In genomic region chr7:105515178-105515577, GRCm38 (mm10) we compare ENCODE assay signal across 8 mouse cellular contexts. TPM values are rescaled to one million over a fixed set of nuclear protein-coding genes. Genes with fewer than 3 reads are reported as not detected.
DNase-seq lines count a peak whose midpoint lies in the region; ATAC-seq and TF ChIP-seq lines count a peak whose summit lies in the region.
"Had no signal": no experiment of that assay in that cellular context is flagged by ENCODE, and none has a peak within 500 bp of the region (broad histone marks: within the 10 kb centered on the region; RNA-seq: fewer than 3 reads in every experiment).

No protein-coding gene starts in this region.

- peaks cover 9% of the 10 kb centered on the region for H3K27me3 ChIP-seq in embryonic facial prominence, embryonic 10.5 days (replicated peaks; ENCODE audit: low read depth, poor library complexity, severe bottlenecking)

- H3K36me3 ChIP-seq in ES-E14 (ENCODE audit: control insufficient read depth, insufficient read depth, low read length, poor library complexity, severe bottlenecking), result no peaks in the 10 kb centered on the region
- no peaks in the 10 kb centered on the region for H3K36me3 ChIP-seq in embryonic facial prominence, embryonic 10.5 days (replicated peaks)

- 17% methylated on average over 5 of the region's 5 CpGs for WGBS in embryonic facial prominence, embryonic 10.5 days

- no peak overlapping the region for H3K27ac ChIP-seq in ES-E14 (ENCODE audit: insufficient read depth, low read depth, low read length, poor library complexity, severe bottlenecking)
- H3K27ac ChIP-seq in embryonic facial prominence, embryonic 10.5 days (replicated peaks), result no peak overlapping the region

- no peak overlapping the region for H3K9ac ChIP-seq in ES-E14 (ENCODE audit: insufficient read depth, low read depth, low read length, poor library complexity, severe bottlenecking)

- H3K9me3 ChIP-seq in ES-E14 (ENCODE audit: control insufficient read depth, insufficient read depth, low read depth, low read length), result no peaks in the 10 kb centered on the region
- H3K9me3 ChIP-seq in embryonic facial prominence, embryonic 10.5 days, result no peaks in the 10 kb centered on the region
- H3K9me3 ChIP-seq: megakaryocyte, embryonic 14.5 days had no signal

- H3K4me3 ChIP-seq in ES-E14 (ENCODE audit: insufficient read depth in 1 of 2, low read depth in 1 of 2, low read length in 2 of 2, poor library complexity in 1 of 2, severe bottlenecking in 1 of 2), result no peak overlapping the region
- H3K4me3 ChIP-seq in embryonic facial prominence, embryonic 10.5 days, result no peak overlapping the region
- H3K4me3 ChIP-seq: megakaryocyte, embryonic 14.5 days had no signal

- in situ Hi-C loops in ES-E14 (cut with MboI; ENCODE audit: low sequenced_read_pairs in 2 of 2, unreplicated experiment in 2 of 2), result loop anchor here (10.0 to 25.0 kb wide), 2 partner anchors 60 to 328 kb away; partner anchors contain the start of gene Olfr685 (in 1 of the 2)

- ATAC-seq in hematopoietic stem cell, adult 5-6 weeks (replicated peaks in 1 of 2; ENCODE audit: insufficient read depth in 1 of 2, low FRiP score in 2 of 2, low TSS enrichment in 1 of 2, low read depth in 1 of 2, poor library complexity in 2 of 2, severe bottlenecking in 2 of 2), result peak; percentile 81 to 90
- peak; percentile 93 for ATAC-seq in megakaryocyte, adult 5-6 weeks (ENCODE audit: poor library complexity, severe bottlenecking)

- peak; percentile 63 for DNase-seq in ES-E14 (ENCODE audit: low read depth, low spot score)
- DNase-seq in adrenal gland, postnatal 14 days, result peak; percentile 71
- peak; percentile 75 for DNase-seq in embryonic facial prominence, embryonic 10.5 days (ENCODE audit: low spot score)
- peak; percentile 47 to 49 for DNase-seq in layer of hippocampus, postnatal 14 days (ENCODE audit: low spot score in 2 of 2)
- DNase-seq in right cerebral cortex, postnatal 10 days (ENCODE audit: low spot score in 2 of 2), result peak; percentile 52 to 73

- H3K4me1 ChIP-seq in ES-E14 (ENCODE audit: control insufficient read depth in 2 of 2, insufficient read depth in 2 of 2, low read length in 2 of 2, poor library complexity in 1 of 2), result no peaks in the 10 kb centered on the region
- peaks cover 8% of the 10 kb centered on the region for H3K4me1 ChIP-seq in embryonic facial prominence, embryonic 10.5 days

TF ChIP-seq in ES-E14, 5 proteins besides CTCF, POLR2A, EP300 and RAD21:
- TF ChIP-seq ZC3H11A (IDR thresholded peaks at IDR 0.05; ENCODE audit: borderline replicate concordance, low read depth, low read length) (peak; percentile 93), HCFC1 (IDR thresholded peaks at IDR 0.05; ENCODE audit: borderline replicate concordance, insufficient read depth, low read length) (no peak)
TF ChIP-seq in ES-E14: peak in this region for 1.

RNA-seq across cellular contexts. Expression of gene Cavin3, which starts 33.1 kb away (rescaled TPM):
- total RNA-seq in ES-E14 (2012; rRNA removed), result 2.0 and 5.3 TPM in 2 replicates
- 62.7 and 66.2 TPM in 2 replicates for total RNA-seq in adrenal gland, postnatal 14 days (2021)
- polyA plus RNA-seq in embryonic facial prominence, embryonic 10.5 days (2016; fragmentation: Nextera tagmentation; extraction: Ambion mirVana), result 17.3 and 17.7 TPM in 2 replicates
- total RNA-seq in hematopoietic stem cell, adult 5-6 weeks (2017), result 5.6 and 7.2 TPM in 2 replicates
- total RNA-seq in layer of hippocampus, postnatal 14 days (2021), result 10 to 100 TPM; 13.8 to 14.1 TPM
- total RNA-seq in megakaryocyte, adult 5-6 weeks (2015), result not detected in 2 replicates
- total RNA-seq in megakaryocyte, adult 5-6 weeks (2017), result not detected in 2 replicates

RNA-seq across cellular contexts. Expression of gene Smpd1, which starts 39.0 kb away (rescaled TPM):
- total RNA-seq in ES-E14 (2012; rRNA removed), result 19.4 and 22.8 TPM in 2 replicates
- total RNA-seq in adrenal gland, postnatal 14 days (2021), result 61.5 and 76.3 TPM in 2 replicates
- polyA plus RNA-seq in embryonic facial prominence, embryonic 10.5 days (2016; fragmentation: Nextera tagmentation; extraction: Ambion mirVana), result 30.3 and 33.1 TPM in 2 replicates
- total RNA-seq in hematopoietic stem cell, adult 5-6 weeks (2017), result 11.0 and 17.9 TPM in 2 replicates
- total RNA-seq in layer of hippocampus, postnatal 14 days (2021), result 10 to 100 TPM; 90.1 to 93.9 TPM
- 25.8 and 26.1 TPM in 2 replicates for total RNA-seq in megakaryocyte, adult 5-6 weeks (2015)
- total RNA-seq in megakaryocyte, adult 5-6 weeks (2017), result 24.7 and 33.3 TPM in 2 replicates
